8 mouse cellular contexts compared by ENCODE assay signal in genomic region chr5:138992611-138993370, GRCm38 (mm10). TPM values are rescaled to one million over a fixed set of nuclear protein-coding genes. Genes with fewer than 3 reads are reported as not detected.
DNase-seq lines count a peak whose midpoint lies in the region; ATAC-seq and TF ChIP-seq lines count a peak whose summit lies in the region.

No protein-coding gene starts in this region.

- H3K4me1 ChIP-seq in forebrain, embryonic 11.5 days (replicated peaks; ENCODE audit: control insufficient read depth, insufficient read depth, low read length) = peaks cover 29% of the 10 kb centered on the region
- H3K4me1 ChIP-seq in intestine, embryonic 14.5 days (replicated peaks; ENCODE audit: control insufficient read depth, insufficient read depth, low read length) = peaks cover 25% of the 10 kb centered on the region
- H3K4me1 ChIP-seq in liver, postnatal 0 days (ENCODE audit: insufficient read depth) = peaks cover 22% of the 10 kb centered on the region
- peaks cover 50% of the 10 kb centered on the region for H3K4me1 ChIP-seq in stomach, embryonic 15.5 days

- peaks cover 53% of the 10 kb centered on the region for H3K27me3 ChIP-seq in forebrain, embryonic 11.5 days (ENCODE audit: control insufficient read depth, insufficient read depth, low read length)
- H3K27me3 ChIP-seq in intestine, embryonic 14.5 days (replicated peaks; ENCODE audit: control insufficient read depth, insufficient read depth, low read length) = peaks cover 17% of the 10 kb centered on the region
- H3K27me3 ChIP-seq in liver, postnatal 0 days (ENCODE audit: insufficient read depth, low read length) = peaks cover 64% of the 10 kb centered on the region
- peaks cover 20% of the 10 kb centered on the region for H3K27me3 ChIP-seq in stomach, embryonic 15.5 days (replicated peaks)

- ATAC-seq in forebrain, embryonic 11.5 days (replicated peaks; ENCODE audit: low FRiP score) = no peak
- no peak for ATAC-seq in intestine, embryonic 14.5 days (replicated peaks; ENCODE audit: low FRiP score, low TSS enrichment, low read depth)
- no peak for ATAC-seq in liver, postnatal 0 days
- no peak for ATAC-seq in stomach, embryonic 15.5 days (ENCODE audit: insufficient read depth, low FRiP score, low read depth)

- no peak for TF ChIP-seq EP300 in liver, postnatal 0 days (IDR thresholded peaks at IDR 0.05; ENCODE audit: low read depth)

- TF ChIP-seq CTCF in liver, postnatal 0 days (IDR thresholded peaks at IDR 0.05; ENCODE audit: low read depth) = no peak

- no peaks in the 10 kb centered on the region for H3K9me3 ChIP-seq in forebrain, embryonic 11.5 days (ENCODE audit: control insufficient read depth, low read length)
- H3K9me3 ChIP-seq in intestine, embryonic 14.5 days (ENCODE audit: control insufficient read depth, low read length) = no peaks in the 10 kb centered on the region
- H3K9me3 ChIP-seq in liver, postnatal 0 days (ENCODE audit: low read length) = no peaks in the 10 kb centered on the region
- H3K9me3 ChIP-seq in stomach, embryonic 15.5 days = no peaks in the 10 kb centered on the region

- peak overlapping the region; percentile 57 for H3K4me3 ChIP-seq in forebrain, embryonic 11.5 days (ENCODE audit: low read depth, low read length)
- peak overlapping the region; percentile 84 for H3K4me3 ChIP-seq in intestine, embryonic 14.5 days (ENCODE audit: low read depth, low read length)
- peak overlapping the region; percentile 56 for H3K4me3 ChIP-seq in liver, postnatal 0 days (ENCODE audit: low read depth, low read length)
- H3K4me3 ChIP-seq in stomach, embryonic 15.5 days (replicated peaks) = peak overlapping the region; percentile 76

- H3K9ac ChIP-seq in forebrain, embryonic 11.5 days (ENCODE audit: low read length) = peak overlapping the region; percentile 66; the same call in 1 of the 2 replicates
- peak overlapping the region; percentile 80 for H3K9ac ChIP-seq in intestine, embryonic 14.5 days (ENCODE audit: low read length)
- H3K9ac ChIP-seq in liver, postnatal 0 days (replicated peaks) = 0 out of 2 replicates have a peak overlapping the region, but pooled peaks have one; percentile 11
- peak overlapping the region; percentile 75; the same call in 1 of the 2 replicates for H3K9ac ChIP-seq in stomach, embryonic 15.5 days

- 1% methylated on average over 59 of the region's 59 CpGs for WGBS in forebrain, embryonic 11.5 days
- WGBS in intestine, embryonic 14.5 days = 7% methylated on average over 59 of the region's 59 CpGs
- 5% methylated on average over 59 of the region's 59 CpGs for WGBS in liver, postnatal 0 days (ENCODE audit: insufficient replicate concordance)
- whole genome bisulfite sequencing in stomach, embryonic 15.5 days = 11% methylated on average over 59 of the region's 59 CpGs

- H3K27ac ChIP-seq in forebrain, embryonic 11.5 days (ENCODE audit: low read depth, low read length) = no peak overlapping the region
- peak overlapping the region; percentile 8; the same call in 1 of the 2 replicates for H3K27ac ChIP-seq in intestine, embryonic 14.5 days (ENCODE audit: low read depth)
- H3K27ac ChIP-seq in liver, postnatal 0 days (ENCODE audit: low read depth) = no peak overlapping the region
- H3K27ac ChIP-seq in stomach, embryonic 15.5 days = peak overlapping the region; percentile 96; the same call in 1 of the 2 replicates

- DNase-seq in urinary bladder, postnatal 36 days (ENCODE audit: low spot score in 2 of 2) = peak; percentile 26 to 45
- no peak for DNase-seq in urinary bladder, postnatal 10 days (ENCODE audit: low spot score)
- peak; percentile 69 for DNase-seq in forebrain, embryonic 11.5 days (ENCODE audit: low spot score)
- DNase-seq in intestine, embryonic 14.5 days (ENCODE audit: low spot score) = peak; percentile 82
- peak; percentile 22 for DNase-seq in liver, postnatal 0 days
- DNase-seq in thymus, postnatal 25 days = no peak
- no peak for DNase-seq in thymus, postnatal 36 days

- no peaks in the 10 kb centered on the region for H3K36me3 ChIP-seq in forebrain, embryonic 11.5 days (ENCODE audit: control insufficient read depth, insufficient read depth, low read length)
- peaks cover 6% of the 10 kb centered on the region for H3K36me3 ChIP-seq in intestine, embryonic 14.5 days (ENCODE audit: control insufficient read depth, insufficient read depth, low read length)
- no peaks in the 10 kb centered on the region for H3K36me3 ChIP-seq in liver, postnatal 0 days (replicated peaks; ENCODE audit: insufficient read depth, low read length)
- H3K36me3 ChIP-seq in stomach, embryonic 15.5 days = no peaks in the 10 kb centered on the region

- peak overlapping the region; percentile 89 for H3K4me2 ChIP-seq in forebrain, embryonic 11.5 days (ENCODE audit: low read depth, low read length, severe bottlenecking)
- H3K4me2 ChIP-seq in intestine, embryonic 14.5 days (ENCODE audit: low read length) = peak overlapping the region; percentile 92
- peak overlapping the region; percentile 85 for H3K4me2 ChIP-seq in liver, postnatal 0 days (ENCODE audit: low read depth, low read length)
- peak overlapping the region; percentile 91 for H3K4me2 ChIP-seq in stomach, embryonic 15.5 days

RNA-seq across cellular contexts. Expression of gene Pdgfa, which starts 4.4 kb away (rescaled TPM):
- polyA plus RNA-seq in forebrain, embryonic 11.5 days (2014; fragmentation: Nextera tagmentation; extraction: Ambion mirVana) = 8.8 and 9.4 TPM in 2 replicates
- 69.2 and 78.4 TPM in 2 replicates for polyA plus RNA-seq in intestine, embryonic 14.5 days (2014; fragmentation: Nextera tagmentation; extraction: Ambion mirVana)
- 2.5 and 2.9 TPM in 2 replicates for polyA plus RNA-seq in liver, postnatal 0 days (2015; fragmentation: Nextera tagmentation; extraction: Ambion mirVana)
- polyA plus RNA-seq in stomach, embryonic 15.5 days (2015; fragmentation: Nextera tagmentation; extraction: Ambion mirVana) = 48.7 and 58.7 TPM in 2 replicates

Comparison
In these comparisons a context has a peak if more than half of its experiments do, and no peak if none do; other contexts are left out.
1. DNase-seq: peak in urinary bladder, postnatal 36 days (2 of 2), forebrain, embryonic 11.5 days (single experiment), intestine, embryonic 14.5 days (single experiment) and liver, postnatal 0 days (single experiment); none in urinary bladder, postnatal 10 days (single experiment), thymus, postnatal 25 days (single experiment) and thymus, postnatal 36 days (0 of 2).
2. H3K27ac ChIP-seq: peak in intestine, embryonic 14.5 days (single experiment) and stomach, embryonic 15.5 days (single experiment); none in forebrain, embryonic 11.5 days (single experiment) and liver, postnatal 0 days (single experiment).
3. H3K9ac ChIP-seq: peak in every context shown above with its lines; median percentile 80 in intestine, embryonic 14.5 days; 75 in stomach, embryonic 15.5 days; 66 in forebrain, embryonic 11.5 days; 11 in liver, postnatal 0 days.
4. Peak in every context shown above with its lines, with median percentiles within 50 percentile points of each other: H3K4me2 ChIP-seq and H3K4me3 ChIP-seq.